Mouse (Mus musculus): ENCODE data around the gene Ngf. TPM values are rescaled to one million over a fixed set of nuclear protein-coding genes. Genes with fewer than 3 reads are reported as not detected.

The Ngf gene
- polyA plus RNA-seq, 1 experiment from 2014 or later = 1.0 TPM

DNA sequence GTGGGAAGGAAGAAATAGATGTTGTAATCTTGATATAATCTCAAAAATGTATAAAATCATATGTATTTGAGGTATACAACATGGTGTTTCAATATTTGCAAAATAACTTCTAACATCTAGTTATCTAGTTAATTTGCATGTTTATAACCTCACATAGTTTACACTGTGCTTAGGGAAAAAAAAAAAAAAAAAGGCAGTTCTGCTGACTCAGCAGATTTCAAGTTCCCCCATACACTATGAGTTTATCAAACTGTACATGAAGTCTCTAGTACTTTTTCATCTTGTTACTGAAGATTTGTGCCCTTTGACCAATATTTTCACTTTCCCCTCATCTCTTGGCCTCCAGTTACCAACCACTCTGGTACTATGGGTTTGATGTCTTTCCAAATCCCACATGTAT, 86.9 kb downstream of the Ngf start:
- Histone ChIP-seq H3K4me2 (ENCODE audit: low read depth) (no peak overlapping the region), H3K9ac (ENCODE audit: low read length) (no peak overlapping the region), H3K27ac (ENCODE audit: low read depth, low read length) (no peak overlapping the region), H3K27me3 (ENCODE audit: control insufficient read depth, insufficient read depth, low read length) (no peaks in the 10 kb centered on the region), H3K4me3 (ENCODE audit: low read depth, low read length) (no peak overlapping the region), H3K36me3 (ENCODE audit: control insufficient read depth, insufficient read depth, low read length) (no peaks in the 10 kb centered on the region), H3K4me1 (ENCODE audit: control insufficient read depth, insufficient read depth, low read length) (no peaks in the 10 kb centered on the region), H3K9me3 (ENCODE audit: control insufficient read depth, low read length) (no peaks in the 10 kb centered on the region)
- DNase-seq (ENCODE audit: low spot score) (no peak), ATAC-seq (ENCODE audit: insufficient read depth, low FRiP score, low TSS enrichment) (no peak)

All from neural tube, embryonic 11.5 days (tissue).